Mouse (Mus musculus) MEL (cell line): ENCODE measurements at regions not wholly inside any gene's neighbourhood (a gene's known extent, or its start where the extent isn't known, plus 50 kb on each side); places are given as distances from the start of the nearest gene placed in this dataset.

Experiments
- DNase-seq: peaks from one replicate; pipeline ENCODE4 v3.0.0; 2011; ENCODE audit warnings: low read depth, low spot score
- H3K27ac ChIP-seq: 2 replicates; pipeline ENCODE4 v1.5.1; 2012; ENCODE audit warnings: low read depth, mild to moderate bottlenecking, control low read depth, low read length, moderate library complexity; ENCODE audit not compliant: control insufficient read depth
- H3K27me3 ChIP-seq, 2 experiments: fragments of 150-350 bp in 1 of 2; sonication (generic) in 1 of 2; 2 replicates each; pipeline ENCODE4 v1.6.1; 2012; ENCODE audit warnings: low read length in 2 of 2, mild to moderate bottlenecking in 2 of 2, improper control_type of control experiment in 1 of 2, moderate library complexity in 1 of 2; ENCODE audit not compliant: insufficient read depth in 2 of 2, control insufficient read depth in 1 of 2
- H3K36me3 ChIP-seq, 2 experiments: 2 replicates each; pipeline ENCODE4 v1.6.1; 2012 to 2014; ENCODE audit warnings: low read length in 2 of 2, improper control_type of control experiment in 1 of 2, inconsistent platforms in 1 of 2, mild to moderate bottlenecking in 1 of 2; ENCODE audit not compliant: insufficient read depth in 2 of 2, control insufficient read depth in 1 of 2
- H3K4me1 ChIP-seq, 2 experiments: fragments of 150-350 bp in 1 of 2; sonication (generic) in 1 of 2; 2 replicates each; pipeline ENCODE4 v1.6.1; 2012; ENCODE audit warnings: low read length in 2 of 2, improper control_type of control experiment in 1 of 2, mild to moderate bottlenecking in 1 of 2; ENCODE audit not compliant: insufficient read depth in 2 of 2, control insufficient read depth in 1 of 2
- H3K4me3 ChIP-seq, 2 experiments: fragments of 150-350 bp in 1 of 2; sonication (generic) in 1 of 2; 2 replicates each; pipeline ENCODE4 v1.5.1; 2012; ENCODE audit warnings: low read depth in 2 of 2, low read length in 2 of 2, mild to moderate bottlenecking in 2 of 2, moderate library complexity in 2 of 2, control low read depth in 1 of 2, improper control_type of control experiment in 1 of 2; ENCODE audit not compliant: control insufficient read depth in 1 of 2, insufficient read depth in 1 of 2
- H3K79me2 ChIP-seq: 2 replicates; pipeline ENCODE4 v1.6.1; 2012; ENCODE audit warnings: mild to moderate bottlenecking, low read length, moderate library complexity; ENCODE audit not compliant: control insufficient read depth, poor library complexity, insufficient read depth
- H3K9ac ChIP-seq: 2 replicates; pipeline ENCODE4 v1.6.1; 2012; ENCODE audit warnings: low read depth, mild to moderate bottlenecking, control low read depth, low read length, moderate library complexity; ENCODE audit not compliant: control insufficient read depth, poor library complexity, severe bottlenecking
- H3K9me3 ChIP-seq: fragments of 150-350 bp; sonication (generic); replicated peaks from 2 replicates; pipeline ENCODE4 v1.6.1; 2012; ENCODE audit warnings: mild to moderate bottlenecking, low read length, improper control_type of control experiment, moderate library complexity; ENCODE audit not compliant: insufficient read depth
- BHLHE40 ChIP-seq: IDR thresholded peaks from 2 replicates; pipeline ENCODE4 v1.6.1; 2012; ENCODE audit warnings: low read depth, mild to moderate bottlenecking, inconsistent platforms, low read length, improper control_type of control experiment, borderline replicate concordance
- CHD1 ChIP-seq: IDR thresholded peaks from 2 replicates; pipeline ENCODE4 v1.6.1; 2012; ENCODE audit warnings: low read depth, mild to moderate bottlenecking, inconsistent platforms, low read length, improper control_type of control experiment
- CHD2 ChIP-seq: IDR thresholded peaks from 2 replicates; pipeline ENCODE4 v1.6.1; 2011; ENCODE audit warnings: low read length, improper control_type of control experiment
- ELF1 ChIP-seq: IDR thresholded peaks from 2 replicates; pipeline ENCODE4 v1.6.1; 2014; ENCODE audit warnings: low read depth, mild to moderate bottlenecking, inconsistent platforms, low read length, improper control_type of control experiment, moderate library complexity
- ETS1 ChIP-seq: IDR thresholded peaks from 2 replicates; pipeline ENCODE4 v1.6.1; 2012; ENCODE audit warnings: low read depth, mild to moderate bottlenecking, inconsistent platforms, low read length, improper control_type of control experiment, moderate library complexity
- HCFC1 ChIP-seq: IDR thresholded peaks from 2 replicates; pipeline ENCODE4 v1.6.1; 2012; ENCODE audit warnings: low read depth, mild to moderate bottlenecking, inconsistent platforms, low read length, improper control_type of control experiment, moderate library complexity
- JUND ChIP-seq: IDR thresholded peaks from 2 replicates; pipeline ENCODE4 v1.6.1; 2011; ENCODE audit warnings: low read depth, mild to moderate bottlenecking, improper control_type of control experiment, low read length
- MAFK ChIP-seq: IDR thresholded peaks from 2 replicates; pipeline ENCODE4 v1.6.1; 2011; ENCODE audit warnings: low read depth, mild to moderate bottlenecking, low read length, improper control_type of control experiment, borderline replicate concordance
- MAX ChIP-seq: IDR thresholded peaks from 2 replicates; pipeline ENCODE4 v1.6.1; 2011; ENCODE audit warnings: low read length, improper control_type of control experiment
- MEF2A ChIP-seq: IDR thresholded peaks from 2 replicates; pipeline ENCODE4 v1.6.1; 2014; ENCODE audit warnings: low read depth, mild to moderate bottlenecking, inconsistent platforms, low read length, improper control_type of control experiment; ENCODE audit not compliant: poor library complexity, insufficient replicate concordance, severe bottlenecking; ENCODE audit errors: extremely low read depth
- MXI1 ChIP-seq: IDR thresholded peaks from 2 replicates; pipeline ENCODE4 v1.6.1; 2011; ENCODE audit warnings: mild to moderate bottlenecking, low read depth, low read length, improper control_type of control experiment
- MYC ChIP-seq: IDR thresholded peaks from 2 replicates; pipeline ENCODE4 v1.6.1; 2011; ENCODE audit warnings: low read depth, mild to moderate bottlenecking, low read length, improper control_type of control experiment, moderate library complexity
- NELFE ChIP-seq: IDR thresholded peaks from 2 replicates; pipeline ENCODE4 v1.6.1; 2011; ENCODE audit warnings: low read depth, low read length, improper control_type of control experiment
- NRF1 ChIP-seq: IDR thresholded peaks from 2 replicates; pipeline ENCODE4 v1.6.1; 2014; ENCODE audit warnings: low read depth, mild to moderate bottlenecking, inconsistent platforms, low read length, improper control_type of control experiment, moderate library complexity; ENCODE audit not compliant: poor library complexity, insufficient read depth, severe bottlenecking
- POLR2A ChIP-seq, 2 experiments: IDR thresholded peaks; 2 replicates each; pipeline ENCODE4 v1.6.1; 2011 to 2012; ENCODE audit warnings: low read length in 2 of 2, mild to moderate bottlenecking in 2 of 2, control low read depth in 1 of 2, improper control_type of control experiment in 1 of 2, low read depth in 1 of 2, moderate library complexity in 1 of 2; ENCODE audit not compliant: control insufficient read depth in 1 of 2, insufficient read depth in 1 of 2, poor library complexity in 1 of 2
- POLR2AphosphoS5 ChIP-seq: IDR thresholded peaks from 2 replicates; pipeline ENCODE4 v1.6.1; 2012; ENCODE audit warnings: low read depth, borderline replicate concordance, mild to moderate bottlenecking, inconsistent platforms, low read length, moderate library complexity, mixed read lengths
- SIN3A ChIP-seq: IDR thresholded peaks from 2 replicates; pipeline ENCODE4 v1.6.1; 2012; ENCODE audit warnings: low read length, improper control_type of control experiment, inconsistent platforms
- TAL1 ChIP-seq: IDR thresholded peaks from 2 replicates; pipeline ENCODE4 v1.6.1; 2012; ENCODE audit warnings: mild to moderate bottlenecking, inconsistent platforms, low read length, moderate library complexity, mixed read lengths
- TCF12 ChIP-seq: IDR thresholded peaks from 2 replicates; pipeline ENCODE4 v1.6.1; 2014; ENCODE audit warnings: low read depth, mild to moderate bottlenecking, inconsistent platforms, low read length, improper control_type of control experiment, moderate library complexity
- UBTF ChIP-seq: IDR thresholded peaks from 2 replicates; pipeline ENCODE4 v1.6.1; 2012; ENCODE audit warnings: low read depth, mild to moderate bottlenecking, inconsistent platforms, low read length, improper control_type of control experiment, moderate library complexity, borderline replicate concordance; ENCODE audit not compliant: insufficient read depth
- USF1 ChIP-seq: IDR thresholded peaks from 2 replicates; pipeline ENCODE4 v1.6.1; 2014; ENCODE audit warnings: low read depth, mild to moderate bottlenecking, inconsistent platforms, low read length, improper control_type of control experiment, moderate library complexity
- USF2 ChIP-seq, 2 experiments: IDR thresholded peaks; 2 replicates each; pipeline ENCODE4 v1.6.1; 2011 to 2012; ENCODE audit warnings: improper control_type of control experiment in 2 of 2, low read length in 2 of 2, borderline replicate concordance in 1 of 2, inconsistent platforms in 1 of 2, low read depth in 1 of 2, mild to moderate bottlenecking in 1 of 2; ENCODE audit not compliant: insufficient read depth in 1 of 2
- ZC3H11A ChIP-seq: IDR thresholded peaks from 2 replicates; pipeline ENCODE4 v1.6.1; 2012; ENCODE audit warnings: low read depth, mild to moderate bottlenecking, inconsistent platforms, low read length, improper control_type of control experiment
- ZKSCAN1 ChIP-seq: IDR thresholded peaks from 2 replicates; pipeline ENCODE4 v1.6.1; 2012; ENCODE audit warnings: low read depth, mild to moderate bottlenecking, inconsistent platforms, low read length, improper control_type of control experiment, moderate library complexity
- ZMIZ1 ChIP-seq: IDR thresholded peaks from 2 replicates; pipeline ENCODE4 v1.6.1; 2012; ENCODE audit warnings: low read depth, mild to moderate bottlenecking, inconsistent platforms, low read length, improper control_type of control experiment, moderate library complexity
- ZNF384 ChIP-seq: IDR thresholded peaks from 2 replicates; pipeline ENCODE4 v1.6.1; 2012; ENCODE audit warnings: low read depth, mild to moderate bottlenecking, inconsistent platforms, low read length, improper control_type of control experiment

GRCm38 (mm10) chr4:48808571-48808970 lies 145.3 kb downstream of the Cavin4 start:
- Histone ChIP-seq H3K4me1 (no peaks in the 10 kb centered on the region), H3K4me3 (no peak overlapping the region), H3K79me2 (no peaks in the 10 kb centered on the region), H3K9ac (no peak overlapping the region), H3K27ac (no peak overlapping the region), H3K27me3 (no peaks in the 10 kb centered on the region), H3K9me3 (no peaks in the 10 kb centered on the region), H3K36me3 (no peaks in the 10 kb centered on the region)
- DNase-seq: no peak
- TF ChIP-seq NRF1: no peak
- TF ChIP-seq NELFE: no peak
- TF ChIP-seq ETS1: no peak
- no peak for TF ChIP-seq BHLHE40
- TF ChIP-seq CHD2: no peak
- no peak for TF ChIP-seq ZC3H11A
- TF ChIP-seq ZKSCAN1: no peak
- no peak for TF ChIP-seq USF1
- TF ChIP-seq SIN3A: no peak
- no peak for TF ChIP-seq HCFC1
- TF ChIP-seq MYC: no peak
- no peak for TF ChIP-seq MAX
- TF ChIP-seq CHD1: no peak
- no peak for TF ChIP-seq JUND
- no peak for TF ChIP-seq POLR2A (IDR thresholded peaks at IDR 0.05; ENCODE audit: control insufficient read depth in 1 of 2, insufficient read depth in 1 of 2, low read depth in 1 of 2, low read length in 2 of 2, poor library complexity in 1 of 2)
- TF ChIP-seq UBTF: no peak
- TF ChIP-seq TAL1: no peak
- no peak for TF ChIP-seq MXI1
- TF ChIP-seq ELF1: no peak

GRCm38 (mm10) chr4:48833718-48834117 lies 170.4 kb downstream of the Cavin4 start:
- Histone ChIP-seq H3K79me2 (no peaks in the 10 kb centered on the region), H3K9me3 (no peaks in the 10 kb centered on the region), H3K4me1 (no peaks in the 10 kb centered on the region), H3K27me3 (no peaks in the 10 kb centered on the region), H3K27ac (no peak overlapping the region), H3K9ac (no peak overlapping the region), H3K36me3 (no peaks in the 10 kb centered on the region), H3K4me3 (no peak overlapping the region)
- DNase-seq: no peak
- TF ChIP-seq ZMIZ1 (no peak), MXI1 (no peak), USF2 (IDR thresholded peaks at IDR 0.05; ENCODE audit: borderline replicate concordance in 1 of 2, insufficient read depth in 1 of 2, low read depth in 1 of 2, low read length in 2 of 2) (no peak), POLR2AphosphoS5 (no peak), ETS1 (no peak), MYC (no peak), ZKSCAN1 (no peak), ZNF384 (no peak), TCF12 (no peak), NELFE (no peak), CHD1 (no peak), MAFK (no peak), MEF2A (no peak)
